Mouse (Mus musculus) myocyte (in vitro differentiated cells): Measurements from ENCODE around the gene Myo9b. TPM values are rescaled to one million over a fixed set of nuclear protein-coding genes. Genes with fewer than 3 reads are reported as not detected.

Source experiments
- H3K27me3 ChIP-seq: one replicate; pipeline ENCODE4 v1.6.1; 2011; ENCODE audit not compliant: control insufficient read depth, insufficient read depth, insufficient read length
- H3K36me3 ChIP-seq: one replicate; pipeline ENCODE4 v1.6.1; 2011; ENCODE audit not compliant: control insufficient read depth, insufficient read depth
- H3K4me2 ChIP-seq: one replicate; pipeline ENCODE4 v1.6.1; 2011; ENCODE audit warnings: low read depth, control low read depth
- H3K4me3 ChIP-seq: one replicate; pipeline ENCODE4 v1.5.1; 2011; ENCODE audit warnings: mild to moderate bottlenecking, control low read depth, moderate library complexity
- H3K79me2 ChIP-seq: one replicate; pipeline ENCODE4 v1.6.1; 2011; ENCODE audit not compliant: control insufficient read depth, insufficient read depth
- H3ac ChIP-seq: one replicate; pipeline ENCODE4 v1.6.1; 2011; ENCODE audit not compliant: control insufficient read depth, insufficient read length
- CEBPB ChIP-seq: IDR thresholded peaks from 2 replicates; pipeline ENCODE4 v1.6.1; 2011; ENCODE audit warnings: mild to moderate bottlenecking, moderate library complexity; ENCODE audit not compliant: poor library complexity, insufficient read depth, severe bottlenecking
- E2F4 ChIP-seq: IDR thresholded peaks from one replicate; pipeline ENCODE4 v1.6.1; 2011; ENCODE audit warnings: mild to moderate bottlenecking, control low read depth, moderate library complexity; ENCODE audit not compliant: insufficient read depth
- MAX ChIP-seq: IDR thresholded peaks from one replicate; pipeline ENCODE4 v1.6.1; 2011; ENCODE audit warnings: low read depth, mild to moderate bottlenecking, control low read depth
- MYOD1 ChIP-seq, 3 experiments: IDR thresholded peaks; one replicate each; pipeline ENCODE4 v1.6.1; 2011; ENCODE audit warnings: control low read depth in 2 of 3, low read depth in 2 of 3, mild to moderate bottlenecking in 2 of 3, moderate library complexity in 1 of 3; ENCODE audit not compliant: insufficient read length in 2 of 3, control insufficient read depth in 1 of 3
- MYOG ChIP-seq, 3 experiments: IDR thresholded peaks; one replicate each; pipeline ENCODE4 v1.6.1; 2011; ENCODE audit warnings: control low read depth in 2 of 3, low read depth in 2 of 3, mild to moderate bottlenecking in 2 of 3; ENCODE audit not compliant: insufficient read length in 2 of 3, control insufficient read depth in 1 of 3, insufficient read depth in 1 of 3
- POLR2A ChIP-seq: IDR thresholded peaks from one replicate; pipeline ENCODE4 v1.6.1; 2011; ENCODE audit warnings: low read depth, mild to moderate bottlenecking, control low read depth, moderate library complexity; ENCODE audit not compliant: insufficient read length
- POLR2AphosphoS2 ChIP-seq: IDR thresholded peaks from one replicate; pipeline ENCODE4 v1.6.1; 2011; ENCODE audit warnings: low read depth, control low read depth; ENCODE audit not compliant: insufficient read length
- REST ChIP-seq: IDR thresholded peaks from one replicate; pipeline ENCODE4 v1.6.1; 2011; ENCODE audit warnings: mild to moderate bottlenecking, control low read depth, moderate library complexity; ENCODE audit not compliant: insufficient read depth, insufficient read length
- SRF ChIP-seq: IDR thresholded peaks from one replicate; pipeline ENCODE4 v1.6.1; 2011; ENCODE audit warnings: low read depth; ENCODE audit not compliant: control insufficient read depth, insufficient read length
- TCF12 ChIP-seq: IDR thresholded peaks from one replicate; pipeline ENCODE4 v1.6.1; 2011; ENCODE audit warnings: mild to moderate bottlenecking, control low read depth; ENCODE audit not compliant: poor library complexity, insufficient read depth, severe bottlenecking
- TCF3 ChIP-seq: IDR thresholded peaks from one replicate; pipeline ENCODE4 v1.6.1; 2011; ENCODE audit warnings: low read depth, control low read depth; ENCODE audit not compliant: insufficient read length
- USF1 ChIP-seq: IDR thresholded peaks from one replicate; pipeline ENCODE4 v1.6.1; 2011; ENCODE audit warnings: low read depth, mild to moderate bottlenecking, control low read depth, moderate library complexity
- polyA plus RNA-seq: library from polyadenylated mRNA; unstranded; fragments of >200 nt; fragmentation: generic; extraction: Trizol; gene quantifications from one replicate; pipeline ENCODE4 v1.2.1, GENCODE M21; 2012; ENCODE audit warnings: missing spikeins

Myo9b gene
- 39.6 TPM for polyA plus RNA-seq

DNA sequence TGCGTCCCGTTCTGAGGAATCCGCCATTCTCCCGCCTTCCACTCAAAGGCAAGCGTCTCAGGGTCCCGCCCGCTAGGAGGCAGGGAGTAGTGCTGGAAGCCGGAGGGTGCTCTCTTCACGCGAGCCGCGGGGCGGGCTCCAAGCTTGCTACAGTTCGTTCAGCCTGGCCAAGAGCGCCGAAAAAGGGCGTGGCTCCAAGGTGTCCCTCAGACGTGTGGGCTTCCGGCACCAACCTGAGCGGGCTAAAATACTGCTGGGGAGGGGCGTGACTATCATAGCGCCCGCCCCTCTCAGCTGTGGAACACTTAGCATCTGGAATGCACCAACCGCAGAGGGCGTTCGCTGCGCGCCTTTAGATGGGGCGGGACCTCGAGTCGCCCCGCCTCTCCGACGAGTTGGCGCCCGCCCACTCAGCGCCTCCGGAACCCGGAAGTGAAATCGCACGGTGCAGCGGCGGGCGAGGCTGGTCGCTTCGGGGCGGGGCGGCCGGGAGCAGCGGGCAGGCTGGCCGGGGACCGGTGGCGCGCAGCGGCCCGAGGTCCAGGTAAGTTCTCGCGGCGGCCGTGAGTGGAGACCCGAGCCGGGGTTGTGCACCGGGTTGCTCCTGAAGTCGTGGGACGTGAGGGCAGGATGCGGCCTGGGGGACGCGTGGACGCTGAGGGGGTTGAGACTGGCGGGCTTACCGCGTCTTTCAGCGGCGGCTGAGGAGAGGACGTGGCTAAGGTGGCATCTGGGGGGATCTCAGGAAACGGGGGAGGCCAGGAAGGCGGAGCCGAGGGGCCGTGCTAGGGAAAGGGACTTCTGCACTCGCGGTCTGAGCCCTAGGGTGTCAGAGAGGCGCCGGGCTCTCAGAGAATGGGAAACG, at the start of gene Myo9b, which contains the start of gene Haus8:
Gene Myo9b (plus strand): TSS at position 429 of the 865 bp plus-strand sequence.
Gene Haus8 (minus strand): TSS at position 649 of the 865 bp plus-strand sequence.
- peak within 1 kb of the TSS; percentile 88 for H3K4me2 ChIP-seq
- H3K4me3 ChIP-seq, result peak within 1 kb of the TSS; percentile 91
- TF ChIP-seq MYOG (IDR thresholded peaks at IDR 0.05; ENCODE audit: control insufficient read depth in 1 of 3, insufficient read depth in 1 of 3, insufficient read length in 2 of 3, low read depth in 2 of 3), result no peak
- TF ChIP-seq POLR2AphosphoS2, result peak; percentile 55
- TF ChIP-seq SRF, result peak; percentile 80
- TF ChIP-seq POLR2A, result peak; percentile 79
- TF ChIP-seq TCF3, result no peak
- TF ChIP-seq USF1, result no peak
- no peak for TF ChIP-seq MYOD1 (IDR thresholded peaks at IDR 0.05; ENCODE audit: control insufficient read depth in 1 of 3, insufficient read length in 2 of 3, low read depth in 2 of 3)
- no peak for TF ChIP-seq TCF12
- TF ChIP-seq MAX, result no peak
- peak; percentile 78 for TF ChIP-seq E2F4
- no peak for TF ChIP-seq CEBPB
- no peak for TF ChIP-seq REST
- H3K27me3 ChIP-seq, result no peaks in the 10 kb centered on the region
- no peaks in the 10 kb centered on the region for H3K36me3 ChIP-seq
- H3ac ChIP-seq, result peak within 1 kb of the TSS; percentile 42
- H3K79me2 ChIP-seq, result peaks cover 47% of the 10 kb centered on the region

DNA sequence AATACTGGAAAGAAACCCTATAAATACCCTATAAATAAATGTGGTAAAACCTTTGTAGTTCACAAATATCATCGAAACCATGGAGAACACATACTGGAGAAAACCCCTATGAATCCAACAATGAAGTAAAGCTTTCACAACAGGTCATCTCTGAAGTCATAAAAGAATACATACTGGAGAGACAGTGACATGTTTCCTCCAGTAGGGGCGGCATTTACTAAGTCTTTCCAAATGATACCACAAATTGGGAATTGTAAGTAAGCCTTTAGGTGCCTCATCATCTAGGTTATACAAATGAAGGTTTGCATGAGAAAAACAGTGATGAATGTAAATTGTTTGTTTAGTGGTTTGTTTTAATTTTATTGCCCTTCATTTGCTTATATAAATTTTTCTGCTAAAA, 48.0 kb upstream of the Myo9b start:
- no peak overlapping the region for H3K4me3 ChIP-seq
- no peaks in the 10 kb centered on the region for H3K79me2 ChIP-seq
- H3K27me3 ChIP-seq, result no peaks in the 10 kb centered on the region
- no peak overlapping the region for H3ac ChIP-seq
- TF ChIP-seq MYOG (IDR thresholded peaks at IDR 0.05; ENCODE audit: control insufficient read depth in 1 of 3, insufficient read depth in 1 of 3, insufficient read length in 2 of 3, low read depth in 2 of 3) (no peak), E2F4 (no peak), MAX (no peak), MYOD1 (IDR thresholded peaks at IDR 0.05; ENCODE audit: control insufficient read depth in 1 of 3, insufficient read length in 2 of 3, low read depth in 2 of 3) (no peak), CEBPB (no peak), POLR2AphosphoS2 (no peak), TCF12 (no peak), USF1 (no peak), SRF (no peak), POLR2A (no peak)
- H3K36me3 ChIP-seq, result no peaks in the 10 kb centered on the region
- no peak overlapping the region for H3K4me2 ChIP-seq

DNA sequence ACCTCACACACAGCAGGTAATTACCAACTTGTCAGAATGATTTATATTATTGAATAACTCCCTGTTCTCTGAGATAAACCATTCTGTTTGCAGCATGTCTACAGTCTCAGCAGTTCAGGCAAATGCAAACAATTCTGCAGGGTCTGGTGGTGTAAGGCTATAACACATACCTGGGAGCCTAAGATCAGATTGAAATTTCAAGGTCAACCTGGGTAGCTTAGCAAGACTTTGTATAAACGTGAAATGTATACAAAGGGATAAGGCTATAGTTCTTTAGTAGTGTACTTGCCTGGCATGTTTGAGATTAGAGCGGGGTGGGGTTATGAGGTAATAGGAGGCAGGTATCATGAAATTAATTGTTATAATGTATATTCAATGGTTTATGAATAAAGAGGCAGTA, 29.8 kb upstream of the Myo9b start:
- Histone ChIP-seq H3K27me3 (no peaks in the 10 kb centered on the region), H3K36me3 (no peaks in the 10 kb centered on the region), H3K4me2 (no peak overlapping the region), H3K4me3 (no peak overlapping the region), H3K79me2 (no peaks in the 10 kb centered on the region), H3ac (no peak overlapping the region)
- TF ChIP-seq TCF12 (no peak), TCF3 (no peak), MYOD1 (IDR thresholded peaks at IDR 0.05; ENCODE audit: control insufficient read depth in 1 of 3, insufficient read length in 2 of 3, low read depth in 2 of 3) (no peak), POLR2AphosphoS2 (no peak), POLR2A (no peak), CEBPB (no peak), MYOG (IDR thresholded peaks at IDR 0.05; ENCODE audit: control insufficient read depth in 1 of 3, insufficient read depth in 1 of 3, insufficient read length in 2 of 3, low read depth in 2 of 3) (no peak), SRF (no peak), USF1 (no peak), E2F4 (no peak), REST (no peak), MAX (no peak)

DNA sequence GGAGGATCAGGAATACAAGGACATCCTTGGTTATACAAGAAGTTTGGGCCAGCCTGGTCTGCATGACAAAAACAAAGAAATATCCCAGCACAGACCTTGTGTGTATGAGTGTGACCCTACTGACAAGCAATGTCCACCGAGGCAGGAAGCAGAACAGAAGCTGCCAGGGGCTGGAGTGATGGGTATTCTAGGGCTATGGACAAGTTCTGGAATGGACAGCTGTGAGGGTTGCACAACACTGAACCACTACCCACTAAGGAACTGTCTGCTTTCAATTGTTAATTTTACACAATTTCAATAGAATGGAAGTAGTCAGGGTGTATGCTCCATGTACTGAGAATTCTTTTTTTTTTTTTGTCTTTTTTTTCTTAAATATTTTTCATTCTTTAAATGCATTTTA, 24.3 kb upstream of the Myo9b start:
- Histone ChIP-seq H3K27me3 (no peaks in the 10 kb centered on the region), H3K4me3 (no peak overlapping the region), H3ac (no peak overlapping the region), H3K4me2 (no peak overlapping the region), H3K36me3 (no peaks in the 10 kb centered on the region), H3K79me2 (no peaks in the 10 kb centered on the region)
- TF ChIP-seq MYOD1 (IDR thresholded peaks at IDR 0.05; ENCODE audit: control insufficient read depth in 1 of 3, insufficient read length in 2 of 3, low read depth in 2 of 3) (no peak), REST (no peak), SRF (no peak), TCF12 (no peak), USF1 (no peak), POLR2AphosphoS2 (no peak), MAX (no peak), E2F4 (no peak), TCF3 (no peak), CEBPB (no peak), POLR2A (no peak), MYOG (IDR thresholded peaks at IDR 0.05; ENCODE audit: control insufficient read depth in 1 of 3, insufficient read depth in 1 of 3, insufficient read length in 2 of 3, low read depth in 2 of 3) (no peak)
